Mouse (Mus musculus): Measurements from ENCODE around the gene Wscd2.
"Not testable (repeated sequence)": the region's sequence is repeated elsewhere in the genome, so short reads cannot be mapped to it uniquely, and the experiment has no call there.

Wscd2 gene

DNA sequence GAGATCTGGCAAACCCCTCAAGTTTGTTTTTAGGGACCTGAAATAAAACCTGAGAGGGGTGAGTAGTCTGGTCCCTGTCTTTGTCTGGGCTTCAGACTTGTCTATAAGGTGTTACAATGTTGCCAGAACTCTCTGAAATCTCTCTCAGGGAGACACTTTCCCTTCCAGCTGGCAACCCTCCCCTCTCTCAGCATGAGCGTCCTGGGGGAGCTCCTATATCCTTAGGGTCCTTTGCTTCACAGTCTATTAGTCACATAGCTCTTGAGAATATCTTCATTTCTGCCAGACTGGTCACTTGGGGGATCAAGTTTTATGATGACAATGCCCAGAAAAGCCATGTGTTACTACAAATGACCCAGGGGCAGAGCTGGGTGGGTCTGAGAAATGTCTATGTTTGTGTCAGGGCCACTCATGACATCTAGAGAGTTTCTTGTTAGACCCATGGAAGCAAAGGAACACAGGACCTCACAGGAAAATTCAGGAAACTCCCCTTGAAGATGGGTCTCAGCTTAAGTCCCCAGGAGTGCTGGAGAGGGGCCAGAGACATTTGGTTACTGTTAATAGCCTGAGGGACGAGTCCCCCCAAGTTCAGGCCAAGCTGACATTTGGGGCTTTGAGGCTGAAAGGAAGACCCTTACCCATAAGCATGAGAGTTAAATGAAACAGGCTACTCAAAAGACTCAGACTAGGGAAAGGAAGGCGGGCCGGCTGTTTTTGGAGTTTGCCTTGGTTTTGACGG, 93.5 kb downstream of the Wscd2 start:
- DNase-seq (ENCODE audit: low spot score in 2 of 2), result no peak

- no peak for DNase-seq (ENCODE audit: low spot score in 2 of 2)
These were observed 94.3 kb downstream of the Wscd2 start for GRCm38 (mm10) chr5:113584439-113584838.

DNA sequence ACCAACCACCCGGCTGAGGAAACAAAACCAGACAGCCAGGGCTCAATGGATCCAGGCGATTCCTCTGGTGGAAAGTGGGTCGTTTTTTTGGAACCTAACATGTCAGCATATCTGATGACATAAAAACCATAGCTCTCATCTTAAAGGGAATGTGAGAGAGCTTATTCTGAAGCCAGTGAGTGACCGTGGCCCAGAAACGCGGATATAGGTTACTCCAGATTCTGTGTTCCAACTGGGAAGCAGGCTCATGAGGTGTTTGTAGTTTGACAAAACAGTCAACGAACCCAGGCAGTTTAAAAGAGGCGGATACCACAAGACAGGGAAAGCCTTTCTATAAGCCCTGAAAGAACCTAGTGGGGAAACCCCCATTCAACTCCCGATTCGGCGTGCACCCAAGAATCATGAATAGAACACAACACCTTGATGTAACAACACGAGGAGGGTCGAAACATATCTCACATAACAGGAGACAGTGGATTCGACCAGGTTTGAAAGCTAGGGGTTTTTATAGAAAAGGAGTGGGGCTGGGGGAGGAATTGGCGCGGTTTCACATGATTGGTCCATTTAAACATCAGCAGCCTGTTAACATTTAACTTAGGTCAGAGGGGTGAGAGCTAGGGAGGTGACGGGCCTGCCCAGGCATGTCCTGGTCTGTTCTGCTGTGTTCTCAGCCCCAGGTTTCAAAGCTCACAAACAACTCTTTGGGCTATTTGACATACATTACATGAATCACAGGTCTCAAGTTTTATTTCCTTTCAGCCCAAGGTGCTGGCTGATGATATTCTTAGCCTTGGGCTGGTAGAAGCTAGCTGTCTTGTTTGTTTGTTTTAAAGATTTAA, 95.7 kb downstream of the Wscd2 start:
- DNase-seq (ENCODE audit: low spot score in 2 of 2), result not testable (repeated sequence)

DNA sequence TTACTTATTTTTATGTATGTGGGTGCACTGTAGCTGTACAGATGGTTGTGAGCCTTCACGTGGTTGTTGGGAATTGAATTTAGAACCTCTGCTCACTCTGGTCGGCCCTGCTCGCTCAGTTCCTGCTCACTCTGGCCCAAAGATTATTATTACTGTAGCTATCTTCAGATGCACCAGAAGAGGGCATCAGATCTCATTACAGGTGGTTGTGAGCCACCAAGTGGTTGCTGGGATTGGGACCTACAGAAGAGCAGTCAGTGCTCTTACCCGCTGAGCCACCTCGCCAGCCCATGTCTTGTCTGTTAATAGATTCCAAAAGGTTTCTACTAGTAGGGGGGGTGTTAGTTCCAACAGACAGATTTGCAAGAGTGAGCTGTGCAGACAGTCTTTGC, 96.3 kb downstream of the Wscd2 start:
- DNase-seq (ENCODE audit: low spot score in 2 of 2), result not testable (repeated sequence)

DNA sequence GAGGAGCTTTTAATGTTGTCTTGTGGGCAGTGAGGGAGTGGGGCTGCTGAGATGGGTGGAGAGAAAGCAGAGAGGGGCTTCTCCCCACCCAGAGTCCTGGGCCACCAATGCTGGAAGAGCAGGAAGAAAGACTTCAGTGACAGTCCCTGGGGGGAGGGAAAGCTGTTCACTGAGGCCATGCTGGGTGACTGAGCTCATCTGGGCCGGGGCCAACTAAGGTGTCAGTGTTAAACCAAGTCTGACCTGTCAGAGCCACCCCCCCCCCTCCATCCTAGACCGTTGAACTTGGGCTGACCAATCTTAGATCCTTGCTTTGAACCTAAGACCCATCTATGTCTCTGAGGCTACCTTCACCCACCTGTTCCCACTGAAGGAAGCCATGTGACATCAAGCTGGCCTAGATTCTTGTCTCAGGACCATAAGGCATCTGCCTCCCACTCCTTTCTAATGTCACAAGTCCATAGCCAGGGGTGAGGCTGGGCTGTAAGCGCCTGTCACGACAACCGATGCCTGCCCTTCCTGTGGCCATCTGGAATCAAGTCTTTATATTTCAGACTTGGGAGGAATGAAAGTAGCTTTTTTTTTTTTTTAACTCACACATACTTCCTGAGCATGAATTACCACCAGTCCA, 100.0 kb downstream of the Wscd2 start:
- no peak for DNase-seq (ENCODE audit: low spot score in 2 of 2)

- DNase-seq (ENCODE audit: low spot score in 2 of 2), result no peak
These were observed 101.0 kb downstream of the Wscd2 start for GRCm38 (mm10) chr5:113591166-113591565.

GRCm38 (mm10) chr5:113591751-113592230, 101.7 kb downstream of the Wscd2 start:
- DNase-seq (ENCODE audit: low spot score in 2 of 2), result peak; percentile 52 to 65

- DNase-seq (ENCODE audit: low spot score in 2 of 2), result no peak
These were observed 104.0 kb downstream of the Wscd2 start for GRCm38 (mm10) chr5:113593911-113594705.

DNA sequence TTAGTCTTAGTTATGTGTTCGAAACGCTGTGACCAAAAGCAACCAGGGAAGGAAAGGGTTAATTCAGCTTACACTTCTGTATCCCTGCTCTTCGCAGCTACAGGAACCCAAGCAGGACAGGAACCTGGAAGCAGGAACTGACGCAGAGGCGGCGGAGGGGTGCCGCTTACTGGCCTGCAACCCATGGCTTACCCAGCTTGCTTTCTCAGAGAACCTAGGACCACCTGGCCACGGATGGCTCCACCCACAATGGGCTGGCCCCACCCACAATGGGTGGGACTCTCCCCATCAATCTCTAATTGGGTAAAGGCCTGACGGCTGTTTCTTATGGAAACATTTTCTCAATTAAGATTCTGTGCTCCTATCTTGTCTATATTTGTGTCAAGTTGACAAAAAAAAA, 106.1 kb downstream of the Wscd2 start:
- no peak for DNase-seq (ENCODE audit: low spot score in 2 of 2)

DNA sequence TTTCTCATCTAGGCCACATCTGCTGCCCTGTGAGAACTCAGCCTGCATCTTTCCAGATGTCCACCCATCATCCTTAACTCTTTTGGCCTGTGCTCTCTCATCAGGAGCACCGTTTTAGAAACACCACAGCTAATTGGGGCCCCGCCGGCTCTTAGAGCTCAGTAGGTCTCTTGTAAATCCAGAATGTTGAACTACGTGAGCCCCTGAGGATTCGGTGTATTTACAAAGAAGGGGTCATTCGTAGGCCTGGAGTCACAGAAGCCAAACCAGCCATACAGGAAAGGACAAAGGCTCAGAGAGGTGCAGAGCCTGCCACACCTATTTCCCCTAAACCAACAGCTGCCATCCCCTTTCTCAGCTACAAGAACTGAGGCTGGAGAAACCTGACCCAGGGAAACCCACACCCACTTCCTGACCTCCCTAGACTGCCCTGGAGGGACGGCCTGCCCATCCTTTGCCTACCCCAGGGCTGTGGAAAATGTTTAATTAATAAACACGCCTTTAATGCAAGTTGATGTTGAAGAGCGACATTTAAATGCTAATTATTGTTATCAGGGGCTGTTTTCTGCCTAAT, 106.7 kb downstream of the Wscd2 start:
- DNase-seq (ENCODE audit: low spot score in 2 of 2), result no peak

- no peak for DNase-seq (ENCODE audit: low spot score in 2 of 2)
These were observed 110.0 kb downstream of the Wscd2 start for GRCm38 (mm10) chr5:113600181-113600580.

GRCm38 (mm10) chr5:113600803-113601202, 110.7 kb downstream of the Wscd2 start:
- no peak for DNase-seq (ENCODE audit: low spot score in 2 of 2)

DNA sequence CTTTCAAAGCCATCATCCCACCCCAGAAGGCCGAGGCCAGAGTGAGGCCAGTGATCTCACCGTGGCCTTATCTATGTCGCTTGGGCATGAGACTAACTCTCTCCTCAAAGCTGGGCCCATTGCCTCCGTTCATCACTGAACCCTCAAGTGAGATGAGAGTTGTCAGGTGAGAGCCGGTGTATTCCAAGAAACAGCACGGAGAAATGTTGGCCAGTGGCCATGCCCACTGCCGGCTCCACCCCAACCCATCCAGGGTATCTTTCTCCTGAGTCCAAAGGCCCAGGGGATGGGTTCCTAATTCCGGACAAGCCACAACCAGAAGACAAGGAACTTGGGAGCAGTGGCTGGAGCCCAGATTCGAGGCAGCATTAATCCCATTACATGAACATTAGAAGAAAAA, 113.3 kb downstream of the Wscd2 start:
- no peak for DNase-seq (ENCODE audit: low spot score in 2 of 2)

DNA sequence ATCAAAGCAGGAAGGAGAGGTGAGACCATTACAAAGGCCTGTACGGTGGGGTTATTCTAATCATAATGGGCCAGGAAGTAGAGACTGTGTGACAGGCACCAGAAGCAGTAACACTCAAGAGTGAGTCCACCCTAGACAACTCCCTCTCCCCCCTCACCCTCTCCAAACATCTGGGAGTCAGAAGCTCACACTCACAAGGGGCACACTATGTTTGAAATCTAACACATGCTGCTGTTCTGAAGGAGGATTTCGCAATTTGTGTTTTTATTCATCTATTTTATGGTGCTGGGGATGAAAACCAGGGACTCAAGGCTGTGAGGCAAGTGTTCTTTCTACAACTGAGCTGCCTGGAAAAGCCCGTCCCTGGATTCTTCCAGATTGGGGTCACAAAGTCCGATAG, 114.6 kb downstream of the Wscd2 start:
- DNase-seq (ENCODE audit: low spot score in 2 of 2), result no peak

DNA sequence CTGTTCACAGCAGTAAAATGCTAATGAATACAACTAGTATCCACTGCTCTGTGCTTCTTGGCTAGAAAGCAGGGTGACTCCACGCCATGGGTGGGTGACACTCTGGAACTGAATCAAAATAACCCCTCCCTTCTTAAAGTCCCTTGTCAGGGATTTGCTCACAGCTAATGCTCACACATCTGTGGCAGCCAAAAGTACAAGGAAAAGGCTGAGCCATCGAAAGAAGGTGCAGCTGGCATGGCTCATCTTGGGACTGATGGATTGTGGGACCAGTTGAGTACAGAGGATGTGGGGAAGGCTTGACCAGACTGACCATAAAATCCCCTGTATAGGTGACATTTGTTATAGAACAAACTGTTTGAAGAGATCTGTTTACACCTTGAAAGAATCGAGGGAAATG, 116.0 kb downstream of the Wscd2 start:
- DNase-seq (ENCODE audit: low spot score in 2 of 2), result no peak

- DNase-seq (ENCODE audit: low spot score in 2 of 2), result no peak
These were observed 117.0 kb downstream of the Wscd2 start for GRCm38 (mm10) chr5:113606961-113607785.

GRCm38 (mm10) chr5:113607941-113608431, 117.9 kb downstream of the Wscd2 start:
- DNase-seq (ENCODE audit: low spot score in 2 of 2), result no peak

- DNase-seq (ENCODE audit: low spot score in 2 of 2), result no peak
These were observed 118.4 kb downstream of the Wscd2 start for GRCm38 (mm10) chr5:113608511-113608910.

GRCm38 (mm10) chr5:113609891-113610290, 119.8 kb downstream of the Wscd2 start:
- DNase-seq (ENCODE audit: low spot score in 2 of 2), result no peak

GRCm38 (mm10) chr5:113610490-113610889, 120.4 kb downstream of the Wscd2 start:
- DNase-seq (ENCODE audit: low spot score in 2 of 2), result no peak

Data from frontal cortex, postnatal 25 days (tissue).